Mouse (Mus musculus) C2C12 (cell line): Measurements from ENCODE around the gene Qtrt1. TPM values are rescaled to one million over a fixed set of nuclear protein-coding genes. Genes with fewer than 3 reads are reported as not detected.

Experiments used
- H3K27me3 ChIP-seq: one replicate; pipeline ENCODE4 v1.6.1; 2011; ENCODE audit not compliant: control insufficient read depth, insufficient read depth, insufficient read length
- H3K36me3 ChIP-seq: one replicate; pipeline ENCODE4 v1.6.1; 2011; ENCODE audit not compliant: control insufficient read depth, insufficient read depth
- H3K4me3 ChIP-seq: one replicate; pipeline ENCODE4 v1.5.1; 2011; ENCODE audit warnings: mild to moderate bottlenecking, control low read depth; ENCODE audit not compliant: poor library complexity, insufficient read depth, severe bottlenecking
- H3K79me2 ChIP-seq: one replicate; pipeline ENCODE4 v1.6.1; 2011; ENCODE audit not compliant: control insufficient read depth, insufficient read depth
- H3K79me3 ChIP-seq: one replicate; pipeline ENCODE4 v1.6.1; 2011; ENCODE audit warnings: low read depth, control low read depth
- H3ac ChIP-seq: one replicate; pipeline ENCODE3; 2011; ENCODE audit warnings: low read depth; ENCODE audit not compliant: control insufficient read depth, insufficient read length
- CEBPB ChIP-seq: IDR thresholded peaks from one replicate; pipeline ENCODE4 v1.6.1; 2011; ENCODE audit warnings: low read depth, mild to moderate bottlenecking, control low read depth, moderate library complexity
- CTCF ChIP-seq: IDR thresholded peaks from one replicate; pipeline ENCODE4 v1.5.1; 2011; ENCODE audit not compliant: control insufficient read depth, insufficient read depth, insufficient read length
- FOSL1 ChIP-seq: IDR thresholded peaks from one replicate; pipeline ENCODE4 v1.8.0; 2011; ENCODE audit warnings: mild to moderate bottlenecking, low read length; ENCODE audit not compliant: poor library complexity, insufficient read depth, severe bottlenecking
- MAX ChIP-seq: IDR thresholded peaks from one replicate; pipeline ENCODE4 v1.6.1; 2011; ENCODE audit warnings: mild to moderate bottlenecking, control low read depth
- MYOD1 ChIP-seq: IDR thresholded peaks from one replicate; pipeline ENCODE4 v1.6.1; 2011; ENCODE audit warnings: low read depth; ENCODE audit not compliant: control insufficient read depth, insufficient read length
- MYOG ChIP-seq: IDR thresholded peaks from one replicate; pipeline ENCODE4 v1.6.1; 2011; ENCODE audit not compliant: control insufficient read depth, insufficient read length; ENCODE audit errors: extremely low read depth
- USF1 ChIP-seq: IDR thresholded peaks from one replicate; pipeline ENCODE4 v1.6.1; 2011; ENCODE audit warnings: low read depth, mild to moderate bottlenecking, control low read depth, moderate library complexity
- polyA plus RNA-seq: library from polyadenylated mRNA; unstranded; fragments of >200 nt; fragmentation: generic; extraction: Trizol; gene quantifications from one replicate; pipeline ENCODE4 v1.2.1, GENCODE M21; 2012; ENCODE audit warnings: missing spikeins

The Qtrt1 gene
- polyA plus RNA-seq, 1 experiment, result 61.7 TPM

GRCm38 (mm10) chr9:21453459-21453858 is 41.8 kb downstream of the Qtrt1 start:
- no peaks in the 10 kb centered on the region for H3K27me3 ChIP-seq
- peaks cover 7% of the 10 kb centered on the region for H3K36me3 ChIP-seq
- H3ac ChIP-seq, result no peak overlapping the region
- H3K4me3 ChIP-seq, result no peak overlapping the region
- H3K79me2 ChIP-seq, result peaks cover 90% of the 10 kb centered on the region
- TF ChIP-seq MYOD1 (no peak), USF1 (no peak), MYOG (no peak), MAX (no peak), CEBPB (no peak), FOSL1 (no peak), CTCF (no peak)
- H3K79me3 ChIP-seq, result peaks cover 17% of the 10 kb centered on the region

GRCm38 (mm10) chr9:21454556-21454955 is 42.9 kb downstream of the Qtrt1 start:
- TF ChIP-seq MAX, result no peak
- TF ChIP-seq CTCF, result no peak
- TF ChIP-seq FOSL1, result no peak
- TF ChIP-seq MYOD1, result no peak
- no peak for TF ChIP-seq CEBPB
- TF ChIP-seq USF1, result no peak
- TF ChIP-seq MYOG, result no peak
- Histone ChIP-seq H3K79me2 (peaks cover 90% of the 10 kb centered on the region), H3K79me3 (peaks cover 14% of the 10 kb centered on the region), H3K27me3 (no peaks in the 10 kb centered on the region), H3ac (no peak overlapping the region), H3K4me3 (no peak overlapping the region), H3K36me3 (peaks cover 10% of the 10 kb centered on the region)

GRCm38 (mm10) chr9:21455103-21455770 is 43.6 kb downstream of the Qtrt1 start:
- Histone ChIP-seq H3K79me3 (peaks cover 17% of the 10 kb centered on the region), H3K4me3 (no peak overlapping the region), H3K27me3 (no peaks in the 10 kb centered on the region), H3ac (no peak overlapping the region), H3K36me3 (peaks cover 10% of the 10 kb centered on the region), H3K79me2 (peaks cover 88% of the 10 kb centered on the region)
- TF ChIP-seq USF1 (no peak), FOSL1 (no peak), MAX (no peak), CTCF (no peak), MYOG (no peak), MYOD1 (no peak), CEBPB (no peak)

GRCm38 (mm10) chr9:21456246-21456929 is 44.8 kb downstream of the Qtrt1 start:
- peaks cover 17% of the 10 kb centered on the region for H3K79me3 ChIP-seq

GRCm38 (mm10) chr9:21456930-21457634 is 45.4 kb downstream of the Qtrt1 start:
- Histone ChIP-seq H3ac (no peak overlapping the region), H3K36me3 (peaks cover 10% of the 10 kb centered on the region), H3K79me3 (peaks cover 14% of the 10 kb centered on the region), H3K27me3 (no peaks in the 10 kb centered on the region), H3K4me3 (no peak overlapping the region), H3K79me2 (peaks cover 89% of the 10 kb centered on the region)
- no peak for TF ChIP-seq CEBPB
- no peak for TF ChIP-seq FOSL1
- TF ChIP-seq USF1, result no peak
- TF ChIP-seq MAX, result no peak
- TF ChIP-seq CTCF, result no peak
- no peak for TF ChIP-seq MYOD1
- TF ChIP-seq MYOG, result no peak

More at GRCm38 (mm10) chr9:21456246-21456929, 44.8 kb downstream of the Qtrt1 start:
- Histone ChIP-seq H3K36me3 (peaks cover 10% of the 10 kb centered on the region), H3K27me3 (no peaks in the 10 kb centered on the region), H3ac (no peak overlapping the region), H3K4me3 (no peak overlapping the region), H3K79me2 (peaks cover 89% of the 10 kb centered on the region)
- TF ChIP-seq CTCF, result no peak
- no peak for TF ChIP-seq MAX
- no peak for TF ChIP-seq FOSL1
